Mouse (Mus musculus) ES-Bruce4 (cell line): ENCODE measurements around the gene Fgr. TPM values are rescaled to one million over a fixed set of nuclear protein-coding genes. Genes with fewer than 3 reads are reported as not detected.

Experiments
- H3K27ac ChIP-seq: 2 replicates; pipeline ENCODE4 v1.5.1; 2012; ENCODE audit warnings: low read length, inconsistent platforms; ENCODE audit not compliant: insufficient read depth
- H3K27me3 ChIP-seq: 2 replicates; pipeline ENCODE4 v1.6.1; 2012; ENCODE audit warnings: mild to moderate bottlenecking, low read length, inconsistent platforms; ENCODE audit not compliant: control insufficient read depth, poor library complexity, insufficient read depth, severe bottlenecking
- H3K36me3 ChIP-seq: 2 replicates; pipeline ENCODE4 v1.6.1; 2012; ENCODE audit warnings: inconsistent platforms, mild to moderate bottlenecking, low read length, moderate library complexity; ENCODE audit not compliant: control insufficient read depth, poor library complexity, insufficient read depth, severe bottlenecking
- H3K4me1 ChIP-seq: one replicate; pipeline ENCODE4 v1.8.1; 2011; ENCODE audit warnings: low read length; ENCODE audit not compliant: control insufficient read depth, insufficient read depth
- H3K4me3 ChIP-seq: 2 replicates; pipeline ENCODE4 v1.5.1; 2011; ENCODE audit warnings: low read depth, mild to moderate bottlenecking, low read length
- H3K9ac ChIP-seq: 2 replicates; pipeline ENCODE4 v1.6.1; 2012; ENCODE audit warnings: low read depth, mild to moderate bottlenecking, inconsistent platforms; ENCODE audit not compliant: poor library complexity, severe bottlenecking
- H3K9me3 ChIP-seq: replicated peaks from 2 replicates; pipeline ENCODE4 v1.6.1; 2012; ENCODE audit warnings: mild to moderate bottlenecking, low read length, inconsistent platforms; ENCODE audit not compliant: control insufficient read depth, poor library complexity, insufficient read depth, severe bottlenecking
- CTCF ChIP-seq: IDR thresholded peaks from one replicate; pipeline ENCODE4 v1.8.1; 2011; ENCODE audit warnings: low read depth, low read length
- EP300 ChIP-seq: IDR thresholded peaks from 2 replicates; pipeline ENCODE4 v1.6.1; 2011; ENCODE audit warnings: low read depth, low read length; ENCODE audit not compliant: insufficient read depth
- POLR2A ChIP-seq: IDR thresholded peaks from one replicate; pipeline ENCODE4 v1.8.1; 2011; ENCODE audit warnings: low read length; ENCODE audit not compliant: insufficient read depth
- polyA plus RNA-seq: library from polyadenylated mRNA; stranded (reverse); fragments of >200 nt; gene quantifications from 2 replicates; pipeline ENCODE4 v1.2.4, GENCODE M21; 2011; ENCODE audit warnings: low read depth; ENCODE audit not compliant: missing spikeins, insufficient read depth, insufficient read length

Gene Fgr
- polyA plus RNA-seq, 1 experiment, result 0.70 TPM

DNA sequence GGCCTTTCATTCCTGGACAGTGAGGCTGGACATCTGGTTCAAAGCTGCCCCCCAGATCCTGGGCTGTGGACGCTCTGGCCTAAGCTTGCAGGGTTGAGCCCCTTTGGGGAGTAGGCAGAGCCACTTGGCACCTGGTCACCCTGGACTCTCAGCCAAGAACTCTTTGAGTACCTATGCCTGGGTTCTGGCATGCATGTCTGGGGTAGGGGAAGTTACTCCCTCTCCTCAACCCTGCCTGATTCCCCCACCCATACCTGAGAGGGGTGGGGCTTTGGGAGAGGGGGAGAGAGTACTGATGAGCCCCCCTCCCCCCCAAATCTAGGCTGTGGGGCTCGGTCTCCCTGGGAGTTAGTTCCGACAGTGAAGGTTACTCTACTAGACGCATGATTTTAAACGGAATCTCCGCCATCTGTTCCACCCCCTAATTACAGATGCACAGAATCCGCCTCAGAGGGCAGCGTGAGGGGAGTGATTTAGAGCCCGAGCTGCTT lies 47.3 kb downstream of the Fgr start:
- 0 out of 2 replicates have a peak overlapping the region, but pooled peaks have one; percentile 3 for H3K27ac ChIP-seq
- 0 out of 2 replicates have a peak overlapping the region, but pooled peaks have one; percentile 12 for H3K9ac ChIP-seq

DNA sequence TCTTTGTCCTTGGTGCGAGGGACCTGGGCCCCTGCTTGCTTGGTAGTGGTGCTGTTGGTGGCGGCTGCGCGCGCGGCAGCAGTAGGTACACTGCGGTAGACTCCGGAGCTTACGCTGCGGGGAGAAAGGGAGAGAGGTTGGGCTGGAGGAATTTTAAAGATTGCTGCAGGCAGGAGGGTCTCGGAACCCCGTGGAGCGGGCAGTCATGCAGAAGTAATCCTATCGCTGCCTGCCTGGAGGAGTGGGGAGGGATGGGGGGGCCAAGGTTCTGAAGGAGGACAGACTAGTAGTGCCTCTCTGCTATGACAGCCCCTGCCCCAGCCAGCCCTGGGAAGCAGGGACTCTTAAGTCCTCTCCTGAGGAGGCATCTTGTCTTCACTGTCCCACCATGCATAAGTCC lies 48.3 kb downstream of the Fgr start:
- Histone ChIP-seq H3K9ac (peak overlapping the region; percentile 18; the same call in 1 of the 2 replicates), H3K4me3 (peak overlapping the region; percentile 11; the same call in 1 of the 2 replicates)

More for the DNA sequence above, 47.3 kb downstream of the Fgr start:
- Histone ChIP-seq H3K4me3 (peak overlapping the region; percentile 0; the same call in 1 of the 2 replicates), H3K36me3 (no peaks in the 10 kb centered on the region), H3K4me1 (peaks cover 22% of the 10 kb centered on the region), H3K9me3 (no peaks in the 10 kb centered on the region), H3K27me3 (no peaks in the 10 kb centered on the region)
- 0 out of 2 replicates have a peak, but pooled peaks have one; percentile 13 for TF ChIP-seq EP300
- TF ChIP-seq POLR2A, result no peak

DNA sequence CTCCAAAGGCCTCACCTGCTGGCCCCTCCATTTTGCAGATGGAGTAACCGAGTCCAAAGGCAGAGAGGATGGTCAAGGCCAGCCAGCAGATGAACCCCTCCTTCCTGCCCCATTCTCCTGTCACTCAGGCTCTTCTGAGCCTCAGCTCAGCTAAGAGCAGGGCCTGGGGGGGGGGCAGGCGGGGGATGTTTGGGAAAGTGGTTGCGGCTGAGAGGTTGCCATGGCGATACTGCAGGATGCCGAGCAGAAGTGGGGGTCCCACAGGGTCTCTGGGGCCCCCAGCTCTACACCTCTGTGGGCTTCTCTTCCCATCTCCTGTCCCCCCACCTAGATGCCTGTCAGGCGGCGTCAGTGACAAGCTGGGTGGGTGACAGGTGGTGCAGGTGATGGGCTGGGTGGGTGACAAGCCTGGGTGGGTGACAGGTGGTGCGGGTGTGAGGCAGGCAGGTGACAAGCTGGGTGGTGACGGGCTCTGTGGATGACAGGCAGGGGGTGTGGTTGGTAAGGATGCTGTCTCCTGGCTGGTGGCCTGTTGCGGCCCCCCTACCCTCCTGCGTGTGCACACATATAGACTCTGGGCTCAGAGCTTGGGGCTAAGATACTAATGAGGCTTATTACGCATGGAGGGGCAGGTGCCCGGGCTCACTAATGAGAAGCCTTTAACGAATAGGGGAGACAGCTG lies 49.2 kb downstream of the Fgr start:
- H3K9me3 ChIP-seq, result no peaks in the 10 kb centered on the region
- TF ChIP-seq POLR2A, result no peak
- TF ChIP-seq CTCF, result no peak
- no peak for TF ChIP-seq EP300
- H3K36me3 ChIP-seq, result no peaks in the 10 kb centered on the region
- no peaks in the 10 kb centered on the region for H3K27me3 ChIP-seq
- no peak overlapping the region for H3K4me3 ChIP-seq
- H3K27ac ChIP-seq, result no peak overlapping the region
- peaks cover 26% of the 10 kb centered on the region for H3K4me1 ChIP-seq
- H3K9ac ChIP-seq, result no peak overlapping the region

More for the DNA sequence above, 48.3 kb downstream of the Fgr start:
- Histone ChIP-seq H3K27me3 (no peaks in the 10 kb centered on the region), H3K4me1 (peaks cover 26% of the 10 kb centered on the region), H3K27ac (no peak overlapping the region), H3K36me3 (no peaks in the 10 kb centered on the region), H3K9me3 (no peaks in the 10 kb centered on the region)
- no peak for TF ChIP-seq CTCF
- TF ChIP-seq POLR2A, result no peak
- no peak for TF ChIP-seq EP300

DNA sequence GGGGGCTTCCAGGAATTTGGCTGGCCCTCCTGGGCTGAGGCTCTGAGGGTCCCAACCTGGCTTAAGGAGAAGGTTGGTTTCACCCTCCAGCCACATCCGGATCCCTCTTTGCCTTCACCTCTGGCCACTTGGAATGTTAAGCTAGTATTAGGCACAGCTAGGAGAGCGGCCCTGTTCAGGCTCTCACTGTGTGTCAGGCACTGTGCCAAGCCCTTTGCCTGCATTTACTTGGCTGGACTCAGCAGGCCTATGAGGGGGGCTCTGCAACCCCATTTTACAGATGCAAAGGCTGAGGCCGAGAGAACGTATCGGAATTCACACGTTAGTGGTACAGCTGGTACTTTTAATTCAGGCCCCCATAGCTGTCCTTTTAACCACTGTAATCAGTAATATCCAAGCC lies 49.7 kb downstream of the Fgr start:
- H3K4me1 ChIP-seq, result peaks cover 28% of the 10 kb centered on the region
- H3K9ac ChIP-seq, result no peak overlapping the region
- no peak for TF ChIP-seq EP300
- no peak for TF ChIP-seq POLR2A
- TF ChIP-seq CTCF, result no peak
- no peak overlapping the region for H3K27ac ChIP-seq
- no peak overlapping the region for H3K4me3 ChIP-seq
- no peaks in the 10 kb centered on the region for H3K9me3 ChIP-seq
- H3K27me3 ChIP-seq, result no peaks in the 10 kb centered on the region
- H3K36me3 ChIP-seq, result no peaks in the 10 kb centered on the region

DNA sequence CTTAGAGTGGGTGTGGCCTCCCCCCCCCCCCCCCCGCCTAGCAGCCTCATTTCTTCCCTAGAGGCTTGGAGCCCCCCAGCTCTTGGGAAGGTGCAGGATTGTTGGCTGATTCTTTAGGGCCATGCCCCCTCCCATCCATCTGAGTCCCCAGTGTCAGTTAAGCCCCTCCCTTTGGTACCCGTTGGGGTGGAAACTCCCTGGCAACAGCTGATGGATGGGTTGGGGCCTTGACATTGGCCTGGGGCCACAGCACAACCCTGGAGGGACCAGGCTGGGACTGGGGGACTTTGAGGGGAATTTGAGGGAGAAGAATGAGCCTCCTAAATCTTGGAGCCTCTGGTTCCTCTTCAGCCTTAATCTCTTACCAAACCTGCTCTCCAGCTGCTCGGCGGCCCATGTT lies 50.5 kb downstream of the Fgr start:
- Histone ChIP-seq H3K27ac (no peak overlapping the region), H3K36me3 (no peaks in the 10 kb centered on the region), H3K9me3 (no peaks in the 10 kb centered on the region), H3K27me3 (no peaks in the 10 kb centered on the region), H3K4me1 (peaks cover 32% of the 10 kb centered on the region), H3K4me3 (no peak overlapping the region), H3K9ac (no peak overlapping the region)
- TF ChIP-seq EP300 (no peak), POLR2A (no peak), CTCF (no peak)
